Mouse (Mus musculus): ENCODE measurements at regions not wholly inside any gene's neighbourhood (a gene's known extent, or its start where the extent isn't known, plus 50 kb on each side); places are given as distances from the start of the nearest gene placed in this dataset.

- no peak for TF ChIP-seq CTCF (conservative IDR thresholded peaks at IDR 0.05; ENCODE audit: insufficient read depth, insufficient read length, low read depth, low read length)
- TF ChIP-seq POLR2A (IDR thresholded peaks at IDR 0.05; ENCODE audit: low read depth, low read length), result no peak
Observed at GRCm38 (mm10) chr15:43717559-43717958, 3583.4 kb downstream of the 9330182O14Rik start.
